Mouse (Mus musculus): ENCODE measurements around the gene Lamb3. TPM values are rescaled to one million over a fixed set of nuclear protein-coding genes. Genes with fewer than 3 reads are reported as not detected.

Gene Lamb3
- polyA plus RNA-seq, 1 experiment from 2014 or later = not detected

DNA sequence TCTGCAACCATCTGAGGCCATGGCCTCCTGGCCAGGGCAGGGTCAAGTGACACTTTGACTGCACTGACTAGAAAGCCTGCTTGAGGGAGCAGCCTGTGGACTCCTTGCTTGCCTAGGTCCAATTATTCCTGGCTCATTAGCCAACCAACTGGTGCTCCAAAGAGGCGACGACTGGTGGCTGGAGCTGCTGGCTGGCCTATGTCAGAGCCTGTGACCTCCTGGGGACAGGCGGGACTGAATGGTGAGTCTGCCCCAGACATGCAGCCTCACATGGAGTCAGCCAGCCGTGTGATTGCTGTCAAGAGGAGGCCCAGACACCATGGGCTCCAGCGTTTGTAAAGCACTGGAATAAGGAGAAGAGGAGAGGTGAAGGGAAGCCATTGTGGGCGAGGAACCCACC lies 153.7 kb downstream of the Lamb3 start:
- peak; percentile 44; the same call in 1 of the 2 replicates for ATAC-seq (ENCODE audit: low FRiP score)
- WGBS = 40% methylated on average over 6 of the region's 6 CpGs
- Histone ChIP-seq H3K9ac (ENCODE audit: low read length) (no peak overlapping the region), H3K27ac (ENCODE audit: low read depth, low read length) (no peak overlapping the region), H3K27me3 (ENCODE audit: control insufficient read depth, insufficient read depth, low read length) (no peaks in the 10 kb centered on the region), H3K4me1 (ENCODE audit: control insufficient read depth, insufficient read depth, low read length) (no peaks in the 10 kb centered on the region), H3K4me3 (ENCODE audit: low read depth, low read length) (no peak overlapping the region), H3K36me3 (ENCODE audit: control insufficient read depth, insufficient read depth, low read length) (no peaks in the 10 kb centered on the region), H3K4me2 (no peak overlapping the region), H3K9me3 (ENCODE audit: control insufficient read depth, low read length) (no peaks in the 10 kb centered on the region)
- DNase-seq (ENCODE audit: low spot score, missing footprints) = no peak

- Histone ChIP-seq H3K9me3 (ENCODE audit: control insufficient read depth, low read length) (no peaks in the 10 kb centered on the region), H3K27me3 (ENCODE audit: control insufficient read depth, insufficient read depth, low read length) (no peaks in the 10 kb centered on the region), H3K4me2 (no peak overlapping the region), H3K9ac (ENCODE audit: low read length) (no peak overlapping the region), H3K36me3 (ENCODE audit: control insufficient read depth, insufficient read depth, low read length) (no peaks in the 10 kb centered on the region), H3K4me3 (ENCODE audit: low read depth, low read length) (no peak overlapping the region), H3K27ac (ENCODE audit: low read depth, low read length) (no peak overlapping the region), H3K4me1 (ENCODE audit: control insufficient read depth, insufficient read depth, low read length) (no peaks in the 10 kb centered on the region)
- 80% methylated on average over 7 of the region's 7 CpGs for WGBS
- ATAC-seq (ENCODE audit: low FRiP score) (no peak), DNase-seq (ENCODE audit: low spot score, missing footprints) (no peak)
These were observed 154.6 kb downstream of the Lamb3 start for GRCm38 (mm10) chr1:193362078-193362477.

- ATAC-seq (ENCODE audit: low FRiP score) = peak; percentile 27; the same call in 1 of the 2 replicates
- peak; percentile 85 for DNase-seq (ENCODE audit: low spot score, missing footprints)
- 64% methylated on average over 5 of the region's 5 CpGs for WGBS
These were observed 156.3 kb downstream of the Lamb3 start for GRCm38 (mm10) chr1:193363801-193364231.

DNA sequence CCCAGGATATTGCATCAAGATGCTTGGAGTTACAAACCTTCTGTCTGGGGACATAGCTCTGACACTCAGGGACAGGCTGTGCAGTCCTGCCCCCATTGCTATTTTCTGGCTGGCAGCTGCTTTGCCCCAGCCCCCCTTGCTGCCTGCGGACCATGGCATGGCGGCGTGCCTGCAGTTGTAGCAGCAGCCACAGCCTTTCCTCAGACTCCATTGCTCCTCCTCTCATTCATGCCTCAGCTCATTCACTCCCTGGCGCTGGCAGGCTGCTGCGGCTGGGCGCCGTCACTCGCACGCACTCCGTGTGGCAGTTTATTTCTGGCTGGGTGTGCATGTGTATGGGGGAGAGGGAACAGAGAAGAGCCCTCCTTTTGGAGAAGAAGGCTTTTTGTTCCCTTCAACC lies 160.6 kb downstream of the Lamb3 start:
- ATAC-seq (ENCODE audit: low FRiP score) (peak; percentile 22; the same call in 1 of the 2 replicates), DNase-seq (ENCODE audit: low spot score, missing footprints) (peak; percentile 83)
- Histone ChIP-seq H3K4me1 (ENCODE audit: control insufficient read depth, insufficient read depth, low read length) (peaks cover 18% of the 10 kb centered on the region), H3K27me3 (ENCODE audit: control insufficient read depth, insufficient read depth, low read length) (no peaks in the 10 kb centered on the region), H3K9me3 (ENCODE audit: control insufficient read depth, low read length) (no peaks in the 10 kb centered on the region), H3K27ac (ENCODE audit: low read depth, low read length) (no peak overlapping the region), H3K9ac (ENCODE audit: low read length) (peak overlapping the region; percentile 24), H3K4me3 (ENCODE audit: low read depth, low read length) (no peak overlapping the region), H3K4me2 (peak overlapping the region; percentile 22; the same call in 1 of the 2 replicates), H3K36me3 (ENCODE audit: control insufficient read depth, insufficient read depth, low read length) (no peaks in the 10 kb centered on the region)
- WGBS = 33% methylated on average over 10 of the region's 10 CpGs

More at GRCm38 (mm10) chr1:193363801-193364231, 156.3 kb downstream of the Lamb3 start:
- H3K27me3 ChIP-seq (ENCODE audit: control insufficient read depth, insufficient read depth, low read length) = no peaks in the 10 kb centered on the region
- no peak overlapping the region for H3K4me2 ChIP-seq
- H3K9me3 ChIP-seq (ENCODE audit: control insufficient read depth, low read length) = no peaks in the 10 kb centered on the region
- no peak overlapping the region for H3K9ac ChIP-seq (ENCODE audit: low read length)
- H3K4me3 ChIP-seq (ENCODE audit: low read depth, low read length) = no peak overlapping the region
- H3K36me3 ChIP-seq (ENCODE audit: control insufficient read depth, insufficient read depth, low read length) = no peaks in the 10 kb centered on the region
- H3K27ac ChIP-seq (ENCODE audit: low read depth, low read length) = no peak overlapping the region
- H3K4me1 ChIP-seq (ENCODE audit: control insufficient read depth, insufficient read depth, low read length) = peaks cover 6% of the 10 kb centered on the region

GRCm38 (mm10) chr1:193369091-193369490 lies 161.6 kb downstream of the Lamb3 start:
- Histone ChIP-seq H3K4me1 (ENCODE audit: control insufficient read depth, insufficient read depth, low read length) (peaks cover 18% of the 10 kb centered on the region), H3K4me3 (ENCODE audit: low read depth, low read length) (peak overlapping the region; percentile 33), H3K27me3 (ENCODE audit: control insufficient read depth, insufficient read depth, low read length) (no peaks in the 10 kb centered on the region), H3K36me3 (ENCODE audit: control insufficient read depth, insufficient read depth, low read length) (no peaks in the 10 kb centered on the region), H3K27ac (ENCODE audit: low read depth, low read length) (no peak overlapping the region), H3K9me3 (ENCODE audit: control insufficient read depth, low read length) (no peaks in the 10 kb centered on the region), H3K9ac (ENCODE audit: low read length) (peak overlapping the region; percentile 53), H3K4me2 (peak overlapping the region; percentile 46)
- 0 out of 2 replicates have a peak, but pooled peaks have one; percentile 3 for ATAC-seq (ENCODE audit: low FRiP score)
- DNase-seq (ENCODE audit: low spot score, missing footprints) = peak; percentile 81
- WGBS = 21% methylated on average over 8 of the region's 8 CpGs

- WGBS = 3% methylated on average over 2 of the region's 2 CpGs
- Histone ChIP-seq H3K9me3 (ENCODE audit: control insufficient read depth, low read length) (no peaks in the 10 kb centered on the region), H3K27ac (ENCODE audit: low read depth, low read length) (no peak within 1 kb of the TSS; the same call in 1 of the 2 replicates), H3K27me3 (ENCODE audit: control insufficient read depth, insufficient read depth, low read length) (no peaks in the 10 kb centered on the region), H3K4me3 (ENCODE audit: low read depth, low read length) (peak within 1 kb of the TSS; percentile 33), H3K36me3 (ENCODE audit: control insufficient read depth, insufficient read depth, low read length) (no peaks in the 10 kb centered on the region), H3K4me2 (peak within 1 kb of the TSS; percentile 46), H3K4me1 (ENCODE audit: control insufficient read depth, insufficient read depth, low read length) (peaks cover 18% of the 10 kb centered on the region), H3K9ac (ENCODE audit: low read length) (peak within 1 kb of the TSS; percentile 53)
- DNase-seq (ENCODE audit: low spot score, missing footprints) = peak; percentile 99
- peak; percentile 90 for ATAC-seq (ENCODE audit: low FRiP score)
These were observed 162.6 kb downstream of the Lamb3 start, which contains the start of gene Camk1g for GRCm38 (mm10) chr1:193370096-193370495. Gene Camk1g (minus strand): TSS chr1:193370298.

DNA sequence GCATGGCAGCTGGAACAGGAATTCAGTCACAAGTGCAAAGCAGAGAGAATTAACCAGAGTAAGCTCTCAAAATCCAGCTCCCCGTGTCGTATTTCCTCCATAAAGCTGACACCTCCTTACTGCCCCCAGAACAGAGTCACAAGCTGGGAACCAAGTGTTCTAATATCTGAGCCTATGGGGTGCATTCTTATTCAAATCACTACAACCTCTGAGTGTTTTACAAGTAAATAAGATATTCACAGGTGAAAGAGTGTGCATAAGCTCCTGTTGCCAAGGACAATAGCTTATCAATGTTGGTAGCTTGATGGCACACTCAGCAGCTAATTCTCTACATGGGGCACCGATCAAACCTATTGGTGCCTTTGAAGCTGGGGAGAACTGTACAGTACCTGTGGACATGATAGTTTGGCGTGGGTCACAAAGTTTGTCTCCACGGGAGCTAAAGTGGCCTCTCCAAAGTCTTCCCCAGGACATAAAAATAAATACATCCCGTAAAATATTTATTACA lies 166.5 kb downstream of the Lamb3 start:
- ATAC-seq (ENCODE audit: low FRiP score) = no peak
- Histone ChIP-seq H3K4me1 (ENCODE audit: control insufficient read depth, insufficient read depth, low read length) (peaks cover 12% of the 10 kb centered on the region), H3K4me3 (ENCODE audit: low read depth, low read length) (no peak overlapping the region), H3K9me3 (ENCODE audit: control insufficient read depth, low read length) (no peaks in the 10 kb centered on the region), H3K27me3 (ENCODE audit: control insufficient read depth, insufficient read depth, low read length) (no peaks in the 10 kb centered on the region), H3K9ac (ENCODE audit: low read length) (no peak overlapping the region), H3K27ac (ENCODE audit: low read depth, low read length) (no peak overlapping the region), H3K4me2 (no peak overlapping the region), H3K36me3 (ENCODE audit: control insufficient read depth, insufficient read depth, low read length) (no peaks in the 10 kb centered on the region)
- DNase-seq (ENCODE audit: low spot score, missing footprints) = no peak
- WGBS = 83% methylated on average over 6 of the region's 6 CpGs

- Histone ChIP-seq H3K27ac (ENCODE audit: low read depth, low read length) (no peak overlapping the region), H3K36me3 (ENCODE audit: control insufficient read depth, insufficient read depth, low read length) (no peaks in the 10 kb centered on the region), H3K4me2 (no peak overlapping the region), H3K4me1 (ENCODE audit: control insufficient read depth, insufficient read depth, low read length) (no peaks in the 10 kb centered on the region), H3K9ac (ENCODE audit: low read length) (no peak overlapping the region), H3K27me3 (ENCODE audit: control insufficient read depth, insufficient read depth, low read length) (no peaks in the 10 kb centered on the region), H3K9me3 (ENCODE audit: control insufficient read depth, low read length) (no peaks in the 10 kb centered on the region), H3K4me3 (ENCODE audit: low read depth, low read length) (no peak overlapping the region)
- 29% methylated on average over 4 of the region's 4 CpGs for WGBS
- DNase-seq (ENCODE audit: low spot score, missing footprints) = peak; percentile 94
- peak; percentile 77 for ATAC-seq (ENCODE audit: low FRiP score)
These were observed 169.1 kb downstream of the Lamb3 start for GRCm38 (mm10) chr1:193376478-193377134.

DNA sequence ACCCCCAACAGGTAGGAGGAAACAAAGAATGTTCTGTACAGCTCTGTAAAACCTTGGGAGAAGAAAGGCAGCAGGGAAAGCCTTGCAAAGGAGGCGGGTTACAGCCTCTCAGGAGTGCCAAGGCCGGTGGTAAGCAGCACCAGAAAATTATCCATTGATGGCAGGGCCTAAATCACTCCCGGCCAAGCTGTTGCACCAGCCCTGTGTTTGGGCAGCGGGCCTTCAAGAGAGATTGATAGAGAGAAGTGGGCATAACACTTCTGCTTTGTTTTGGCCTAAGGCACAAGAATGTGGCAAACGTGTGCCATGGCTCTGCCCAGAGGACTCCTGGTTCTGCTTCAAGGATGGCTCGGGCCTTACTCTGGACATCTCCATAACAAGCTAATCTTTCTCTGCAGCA lies 172.1 kb downstream of the Lamb3 start:
- no peak overlapping the region for H3K4me2 ChIP-seq
- ATAC-seq (ENCODE audit: low FRiP score) (no peak), DNase-seq (ENCODE audit: low spot score, missing footprints) (no peak)
- no peaks in the 10 kb centered on the region for H3K36me3 ChIP-seq (ENCODE audit: control insufficient read depth, insufficient read depth, low read length)
- H3K9me3 ChIP-seq (ENCODE audit: control insufficient read depth, low read length) = no peaks in the 10 kb centered on the region
- no peak overlapping the region for H3K27ac ChIP-seq (ENCODE audit: low read depth, low read length)
- no peak overlapping the region for H3K9ac ChIP-seq (ENCODE audit: low read length)
- H3K4me3 ChIP-seq (ENCODE audit: low read depth, low read length) = no peak overlapping the region
- 84% methylated on average over 6 of the region's 6 CpGs for WGBS
- H3K4me1 ChIP-seq (ENCODE audit: control insufficient read depth, insufficient read depth, low read length) = peaks cover 2% of the 10 kb centered on the region; the same call in 1 of the 2 replicates
- H3K27me3 ChIP-seq (ENCODE audit: control insufficient read depth, insufficient read depth, low read length) = no peaks in the 10 kb centered on the region
